Mouse (Mus musculus) midbrain, embryonic 15.5 days (tissue): ENCODE measurements around the gene Lig1. TPM values are rescaled to one million over a fixed set of nuclear protein-coding genes. Genes with fewer than 3 reads are reported as not detected.
"Not testable (repeated sequence)": the region's sequence is repeated elsewhere in the genome, so short reads cannot be mapped to it uniquely, and the experiment has no call there.

Source experiments
- ATAC-seq: fragments of 200-750 bp; cut with Nextera tagmentation; replicated peaks from 2 replicates; pipeline ENCODE4 v1.8.0; 2017; ENCODE audit warnings: moderate TSS enrichment
- H3K27ac ChIP-seq: fragments of 300-500 bp; sonication (generic); 2 replicates; pipeline ENCODE4 v1.5.1; 2015; ENCODE audit warnings: mild to moderate bottlenecking, inconsistent platforms
- H3K27me3 ChIP-seq: fragments of 300-500 bp; sonication (generic); replicated peaks from 2 replicates; pipeline ENCODE4 v1.6.1; 2015; ENCODE audit warnings: inconsistent platforms
- H3K36me3 ChIP-seq: fragments of 300-500 bp; sonication (generic); replicated peaks from 2 replicates; pipeline ENCODE4 v1.6.1; 2015; ENCODE audit warnings: inconsistent platforms
- H3K4me1 ChIP-seq: fragments of 300-500 bp; sonication (generic); 2 replicates; pipeline ENCODE4 v1.6.1; 2015; ENCODE audit warnings: inconsistent platforms
- H3K4me2 ChIP-seq: fragments of 300-500 bp; sonication (generic); 2 replicates; pipeline ENCODE4 v1.6.1; 2015; ENCODE audit warnings: inconsistent platforms, mild to moderate bottlenecking, moderate library complexity
- H3K4me3 ChIP-seq: fragments of 300-500 bp; sonication (generic); 2 replicates; pipeline ENCODE4 v1.5.1; 2015; ENCODE audit warnings: mild to moderate bottlenecking, inconsistent platforms
- H3K9ac ChIP-seq: fragments of 300-500 bp; sonication (generic); 2 replicates; pipeline ENCODE4 v1.6.1; 2015; ENCODE audit warnings: mild to moderate bottlenecking, inconsistent platforms
- H3K9me3 ChIP-seq: fragments of 300-500 bp; sonication (generic); 2 replicates; pipeline ENCODE4 v1.6.1; 2016; ENCODE audit warnings: inconsistent platforms
- WGBS: fragments of 180-500 bp; shearing (Covaris S2); methylation state at CpG from one replicate; pipeline ENCODE4 v1.1.7; 2015; ENCODE audit warnings: mixed read lengths; 5-methylcytosine and 5-hydroxymethylcytosine counted together
- polyA plus RNA-seq: library from polyadenylated mRNA; unstranded; fragments of >200 nt; fragmentation: Nextera tagmentation; extraction: Ambion mirVana; gene quantifications from 2 replicates; pipeline ENCODE4 v1.2.1, GENCODE M21; 2015

The Lig1 gene
- polyA plus RNA-seq: 34.6 and 36.8 TPM in 2 replicates

- H3K27ac ChIP-seq: peak within 1 kb of the TSS; percentile 96
- H3K9ac ChIP-seq: peak within 1 kb of the TSS; percentile 86
- H3K36me3 ChIP-seq: peaks cover 25% of the 10 kb centered on the region; the same call in 1 of the 2 replicates
- ATAC-seq: no peak
- 99% methylated on average over 16 of the region's 16 CpGs for WGBS
- peak within 1 kb of the TSS; percentile 87 for H3K4me3 ChIP-seq
- peak within 1 kb of the TSS; percentile 78 for H3K4me2 ChIP-seq
- peaks cover 6% of the 10 kb centered on the region for H3K4me1 ChIP-seq
- no peaks in the 10 kb centered on the region for H3K27me3 ChIP-seq
- H3K9me3 ChIP-seq: no peaks in the 10 kb centered on the region
Measured at GRCm38 (mm10) chr7:13277081-13277480, at the start of gene Lig1. Lig1 (plus strand) TSS chr7:13277283.

DNA sequence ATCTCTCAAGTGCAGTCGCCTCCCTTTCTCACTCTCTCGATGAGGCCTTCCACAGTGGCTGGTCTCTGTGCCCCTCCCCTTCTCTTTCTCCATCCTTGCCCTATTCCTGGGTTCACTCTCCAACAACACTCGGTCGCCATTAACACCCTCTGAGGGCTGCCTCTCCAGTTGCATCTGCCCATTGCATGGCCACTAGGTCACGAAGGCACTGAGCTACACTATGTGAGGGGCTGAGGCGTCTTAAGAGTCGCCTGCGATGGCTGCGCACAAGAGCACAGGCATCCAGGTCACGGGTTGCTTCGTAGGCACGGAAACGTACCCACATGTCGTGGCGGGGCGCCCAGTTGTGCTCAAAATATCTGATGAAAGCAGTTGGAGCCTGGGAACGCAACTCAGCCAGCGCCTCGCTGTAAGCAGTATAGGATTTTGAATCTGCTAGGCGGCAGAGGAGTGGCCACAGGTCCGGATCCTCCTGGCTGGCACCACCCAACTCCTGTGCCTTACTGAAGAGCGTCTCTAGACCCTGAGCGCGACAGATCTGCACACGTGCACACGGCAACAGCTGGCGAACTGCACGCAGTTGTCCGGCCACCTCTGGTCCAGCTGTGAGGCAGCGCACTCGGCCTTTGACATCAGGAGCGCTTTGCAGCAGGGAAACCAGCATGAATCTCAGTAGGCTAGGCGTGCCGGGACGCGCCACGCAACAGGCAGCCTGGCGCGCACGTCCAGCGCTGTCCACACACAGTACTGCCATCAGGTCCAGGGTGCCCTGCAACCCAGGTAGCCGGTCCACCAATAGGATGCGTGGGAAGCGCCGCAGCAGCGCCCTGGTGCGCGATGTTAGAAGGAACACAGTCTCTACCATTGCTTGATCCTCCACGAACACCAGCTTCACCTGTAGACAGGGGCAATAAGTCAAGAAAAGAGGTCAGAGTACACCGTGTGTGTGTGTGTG, 16.1 kb upstream of the Lig1 start:
- WGBS: 54% methylated on average over 50 of the region's 50 CpGs
- no peak overlapping the region for H3K4me3 ChIP-seq
- no peaks in the 10 kb centered on the region for H3K9me3 ChIP-seq
- no peak overlapping the region for H3K27ac ChIP-seq
- no peak overlapping the region for H3K4me2 ChIP-seq
- no peak overlapping the region for H3K9ac ChIP-seq
- no peaks in the 10 kb centered on the region for H3K27me3 ChIP-seq
- ATAC-seq: peak; percentile 53; the same call in 1 of the 2 replicates
- no peaks in the 10 kb centered on the region for H3K4me1 ChIP-seq
- no peaks in the 10 kb centered on the region for H3K36me3 ChIP-seq

- no peaks in the 10 kb centered on the region for H3K27me3 ChIP-seq
- H3K36me3 ChIP-seq: no peaks in the 10 kb centered on the region
- no peak overlapping the region for H3K27ac ChIP-seq
- 88% methylated on average over 5 of the region's 5 CpGs for WGBS
- no peak overlapping the region for H3K4me3 ChIP-seq
- H3K9ac ChIP-seq: no peak overlapping the region
- no peak overlapping the region for H3K4me2 ChIP-seq
- no peak for ATAC-seq
- H3K4me1 ChIP-seq: no peaks in the 10 kb centered on the region
- H3K9me3 ChIP-seq: no peaks in the 10 kb centered on the region
Measured at GRCm38 (mm10) chr7:13263851-13264250, 13.2 kb upstream of the Lig1 start.

DNA sequence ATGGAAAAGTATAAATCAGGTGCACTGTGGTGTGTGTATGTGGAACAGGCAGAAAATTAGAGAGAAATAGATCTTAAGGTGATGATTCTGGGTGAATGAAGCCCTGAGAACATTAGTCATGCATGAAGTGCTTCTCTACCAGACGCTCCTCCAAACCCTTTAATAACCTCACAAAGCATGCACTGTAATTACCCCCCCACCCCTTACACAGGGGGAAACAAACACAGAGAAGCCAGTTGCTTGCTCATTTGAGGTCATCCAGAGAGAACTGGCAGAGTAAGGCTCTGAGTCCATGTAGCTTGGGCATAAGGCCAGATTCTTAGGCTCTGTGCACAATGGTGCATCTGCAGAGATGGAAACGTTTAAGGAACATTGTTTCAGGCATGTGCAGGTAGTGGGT, 12.7 kb upstream of the Lig1 start:
- Histone ChIP-seq H3K9me3 (no peaks in the 10 kb centered on the region), H3K4me2 (no peak overlapping the region), H3K4me3 (no peak overlapping the region), H3K27ac (no peak overlapping the region), H3K27me3 (no peaks in the 10 kb centered on the region), H3K9ac (no peak overlapping the region), H3K4me1 (no peaks in the 10 kb centered on the region), H3K36me3 (no peaks in the 10 kb centered on the region)
- ATAC-seq: no peak
- WGBS: 45% methylated on average over 2 of the region's 2 CpGs

DNA sequence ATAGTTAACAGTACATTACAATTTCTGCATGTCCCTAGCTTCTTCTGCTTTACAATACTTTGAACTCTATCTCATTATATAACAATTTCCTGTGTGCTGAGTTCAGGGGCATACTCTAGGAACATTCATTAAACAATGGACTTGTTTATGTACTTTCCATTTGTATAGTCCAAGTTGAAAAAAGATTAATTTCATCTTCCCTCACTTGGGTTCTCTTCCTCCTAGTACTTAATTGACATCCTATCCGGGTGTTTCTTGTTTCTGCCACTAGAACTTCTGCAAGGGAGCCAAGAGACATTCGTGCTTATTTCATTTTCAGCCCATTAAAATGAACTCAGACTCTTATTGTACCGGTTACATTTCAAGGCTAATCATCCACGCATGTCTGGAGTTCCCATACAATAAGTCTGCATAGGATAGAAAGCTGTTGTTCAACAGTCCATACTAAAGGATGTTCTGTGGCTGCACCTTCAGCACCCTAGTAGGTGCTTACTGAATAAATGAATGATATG, 8.3 kb upstream of the Lig1 start:
- Histone ChIP-seq H3K9me3 (no peaks in the 10 kb centered on the region), H3K27ac (no peak overlapping the region), H3K4me2 (no peak overlapping the region), H3K27me3 (no peaks in the 10 kb centered on the region), H3K36me3 (no peaks in the 10 kb centered on the region), H3K9ac (no peak overlapping the region), H3K4me3 (no peak overlapping the region), H3K4me1 (no peaks in the 10 kb centered on the region)
- WGBS: 94% methylated on average over 4 of the region's 4 CpGs
- ATAC-seq: no peak

GRCm38 (mm10) chr7:13269394-13269793, 7.7 kb upstream of the Lig1 start:
- ATAC-seq: no peak
- no peaks in the 10 kb centered on the region for H3K4me1 ChIP-seq
- H3K4me3 ChIP-seq: no peak overlapping the region
- no peaks in the 10 kb centered on the region for H3K27me3 ChIP-seq
- H3K36me3 ChIP-seq: no peaks in the 10 kb centered on the region; the same call in 1 of the 2 replicates
- no peak overlapping the region for H3K4me2 ChIP-seq
- 77% methylated on average over 11 of the region's 11 CpGs for WGBS
- no peak overlapping the region for H3K9ac ChIP-seq
- H3K27ac ChIP-seq: no peak overlapping the region
- no peaks in the 10 kb centered on the region for H3K9me3 ChIP-seq

GRCm38 (mm10) chr7:13271704-13272103, 5.4 kb upstream of the Lig1 start:
- H3K9me3 ChIP-seq: no peaks in the 10 kb centered on the region
- H3K4me1 ChIP-seq: no peaks in the 10 kb centered on the region
- H3K9ac ChIP-seq: no peak overlapping the region
- no peak overlapping the region for H3K4me3 ChIP-seq
- H3K4me2 ChIP-seq: no peak overlapping the region
- no peaks in the 10 kb centered on the region for H3K27me3 ChIP-seq
- no peak overlapping the region for H3K27ac ChIP-seq
- H3K36me3 ChIP-seq: peaks cover 17% of the 10 kb centered on the region; the same call in 1 of the 2 replicates
- ATAC-seq: no peak
- 86% methylated on average over 1 of the region's 1 CpGs for WGBS

GRCm38 (mm10) chr7:13277833-13278232, 750 bp downstream of the Lig1 start:
- ATAC-seq: peak; percentile 8
- Histone ChIP-seq H3K4me2 (peak overlapping the region; percentile 78), H3K4me1 (peaks cover 6% of the 10 kb centered on the region), H3K9me3 (no peaks in the 10 kb centered on the region), H3K27me3 (no peaks in the 10 kb centered on the region), H3K27ac (peak overlapping the region; percentile 96), H3K36me3 (peaks cover 25% of the 10 kb centered on the region; the same call in 1 of the 2 replicates), H3K4me3 (peak overlapping the region; percentile 87), H3K9ac (peak overlapping the region; percentile 86)
- WGBS: 37% methylated on average over 2 of the region's 2 CpGs

DNA sequence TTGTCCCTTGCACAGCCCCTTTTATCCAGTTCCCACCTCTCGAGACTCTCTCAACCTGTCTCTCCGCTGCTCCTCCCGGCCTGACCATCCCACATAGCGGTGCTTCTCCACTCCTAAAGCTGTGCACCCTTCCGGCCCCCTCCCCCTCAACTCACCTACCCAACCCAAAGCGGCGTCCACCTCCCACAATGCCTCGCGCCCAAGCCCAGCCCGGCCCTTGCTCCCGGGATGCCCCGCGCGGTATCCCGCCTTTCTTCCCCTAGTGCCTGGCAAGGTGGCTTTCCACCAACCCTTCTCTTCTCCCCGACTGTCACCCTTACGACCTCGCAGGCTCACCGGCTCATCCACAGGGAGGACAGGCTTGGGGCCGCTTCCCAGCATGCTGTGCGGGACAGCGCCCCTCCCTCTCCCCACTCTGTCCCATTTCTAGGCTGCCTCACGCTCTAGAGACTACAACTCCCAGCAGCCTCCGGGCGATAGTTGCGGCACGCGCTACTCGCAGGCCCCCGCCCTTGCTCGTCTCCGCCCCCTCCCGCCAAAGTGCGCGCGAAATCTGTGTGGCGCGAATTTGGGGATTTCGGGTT, 1.3 kb downstream of the Lig1 start, which contains the start of gene Zswim9:
Gene Zswim9 (minus strand): TSS at position 414 of the 584 bp plus-strand sequence.
- peaks cover 6% of the 10 kb centered on the region for H3K4me1 ChIP-seq
- H3K9ac ChIP-seq: peak within 1 kb of the TSS; percentile 86
- no peaks in the 10 kb centered on the region for H3K27me3 ChIP-seq
- under 1% methylated on average over 39 of the region's 39 CpGs for WGBS
- H3K9me3 ChIP-seq: no peaks in the 10 kb centered on the region
- ATAC-seq: peak; percentile 98
- H3K4me2 ChIP-seq: peak within 1 kb of the TSS; percentile 78
- H3K36me3 ChIP-seq: peaks cover 27% of the 10 kb centered on the region; the same call in 1 of the 2 replicates
- peak within 1 kb of the TSS; percentile 87 for H3K4me3 ChIP-seq
- peak within 1 kb of the TSS; percentile 96 for H3K27ac ChIP-seq

GRCm38 (mm10) chr7:13278957-13279356, 1.9 kb downstream of the Lig1 start:
- WGBS: 0% methylated on average over 14 of the region's 29 CpGs
- H3K9ac ChIP-seq: peak overlapping the region; percentile 86
- H3K9me3 ChIP-seq, ATAC-seq, H3K27me3 ChIP-seq, H3K4me1 ChIP-seq: not testable (repeated sequence)
- peak overlapping the region; percentile 96; the same call in 1 of the 2 replicates for H3K27ac ChIP-seq
- H3K36me3 ChIP-seq: peaks cover 27% of the 10 kb centered on the region; the same call in 1 of the 2 replicates
- H3K4me3 ChIP-seq: peak overlapping the region; percentile 87
- H3K4me2 ChIP-seq: peak overlapping the region; percentile 78

DNA sequence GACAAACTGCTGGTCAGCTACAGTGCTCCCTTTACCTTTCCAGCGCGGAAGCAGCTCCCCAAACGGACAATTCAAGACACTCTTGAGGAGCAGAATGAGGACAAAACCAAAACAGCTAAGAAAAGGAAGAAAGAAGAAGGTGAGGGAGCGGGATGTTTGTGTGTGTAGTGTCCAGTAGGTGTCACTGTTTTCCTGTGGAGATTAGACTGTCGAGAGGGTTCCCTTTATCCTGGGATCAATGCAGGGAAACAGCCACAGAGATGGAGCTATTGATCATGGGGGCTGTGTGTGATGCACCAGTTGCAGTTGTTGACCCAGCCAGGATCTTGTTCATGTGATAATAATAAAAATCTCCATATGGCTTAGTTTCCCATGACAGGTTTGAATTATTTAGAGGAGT, 11.5 kb downstream of the Lig1 start:
- Histone ChIP-seq H3K27ac (no peak overlapping the region), H3K4me3 (no peak overlapping the region), H3K4me2 (no peak overlapping the region), H3K36me3 (peaks cover 19% of the 10 kb centered on the region), H3K4me1 (no peaks in the 10 kb centered on the region), H3K9ac (no peak overlapping the region), H3K27me3 (no peaks in the 10 kb centered on the region), H3K9me3 (no peaks in the 10 kb centered on the region)
- ATAC-seq: peak; percentile 78; the same call in 1 of the 2 replicates
- WGBS: 56% methylated on average over 5 of the region's 5 CpGs

GRCm38 (mm10) chr7:13290041-13290675, 13.1 kb downstream of the Lig1 start:
- ATAC-seq: no peak
- Histone ChIP-seq H3K9me3 (no peaks in the 10 kb centered on the region), H3K27ac (no peak overlapping the region), H3K27me3 (no peaks in the 10 kb centered on the region), H3K9ac (no peak overlapping the region), H3K4me3 (no peak overlapping the region), H3K4me2 (no peak overlapping the region), H3K4me1 (no peaks in the 10 kb centered on the region), H3K36me3 (peaks cover 17% of the 10 kb centered on the region)
- 94% methylated on average over 1 of the region's 1 CpGs for WGBS
